Mouse (Mus musculus) lung, adult 2 months (tissue): ENCODE measurements around the gene Sla2.

Experiments
- CTCF ChIP-seq: fragments of 200-500 bp; IDR thresholded peaks from 2 replicates; pipeline ENCODE4 v1.5.1; 2011; ENCODE audit warnings: mild to moderate bottlenecking, low read length, control low read depth; ENCODE audit not compliant: insufficient read depth
- POLR2A ChIP-seq: fragments of 200-500 bp; IDR thresholded peaks from 2 replicates; pipeline ENCODE4 v1.6.1; 2011; ENCODE audit warnings: low read depth, mild to moderate bottlenecking, control low read depth, low read length, borderline replicate concordance; ENCODE audit errors: extremely low read depth

DNA sequence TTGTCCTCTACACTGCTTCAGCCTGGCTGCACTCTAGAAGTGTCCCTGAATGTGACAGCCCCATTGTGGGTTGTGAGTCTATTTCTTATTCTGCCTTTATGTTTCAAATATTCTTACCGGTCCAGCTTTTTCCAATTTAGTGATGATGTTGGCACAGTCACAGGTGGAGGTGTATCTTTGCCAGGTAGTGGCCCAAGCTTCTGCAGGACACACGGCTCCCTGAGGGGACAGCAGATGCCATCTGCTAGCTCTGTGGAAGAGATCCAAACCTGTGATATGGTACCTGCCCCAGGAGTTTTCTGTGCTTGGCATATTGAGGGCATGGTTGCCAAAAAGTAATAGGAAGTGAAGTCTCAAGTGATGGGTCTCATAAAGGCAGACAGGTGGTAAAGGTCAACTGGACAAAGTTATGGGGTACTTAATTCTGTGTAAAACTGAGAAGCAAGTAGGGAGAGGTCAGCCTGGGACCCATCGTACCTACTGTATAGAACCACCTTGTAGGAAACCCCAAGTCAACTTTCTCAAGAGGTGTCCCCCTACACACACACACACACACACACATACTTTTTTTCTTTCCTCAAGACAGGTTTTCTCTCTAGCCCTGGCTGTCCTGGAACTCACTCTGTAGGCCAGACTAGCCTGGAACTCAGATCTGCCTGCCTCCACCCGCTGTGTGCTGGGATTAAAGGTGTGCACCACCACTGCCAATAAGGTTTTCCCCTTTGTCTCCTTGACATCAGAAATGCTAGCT, 12.1 kb downstream of the Sla2 start:
- TF ChIP-seq CTCF (no peak), POLR2A (no peak)
